Mouse (Mus musculus) embryonic facial prominence, embryonic 11.5 days (tissue): ENCODE results near the gene Col2a1. TPM values are rescaled to one million over a fixed set of nuclear protein-coding genes. Genes with fewer than 3 reads are reported as not detected.

Experiments
- ATAC-seq: fragments of 200-750 bp; cut with Nextera tagmentation; replicated peaks from 2 replicates; pipeline ENCODE4 v1.8.0; 2017; ENCODE audit warnings: low read depth; ENCODE audit not compliant: insufficient number of reproducible peaks, low FRiP score, low TSS enrichment
- DNase-seq: peaks from one replicate; pipeline ENCODE4 v3.0.0-alpha.2; 2015; ENCODE audit warnings: low spot score
- H3K27ac ChIP-seq: fragments of 300-500 bp; sonication (generic); replicated peaks from 2 replicates; pipeline ENCODE4 v1.5.1; 2014; ENCODE audit warnings: mild to moderate bottlenecking, low read depth, low read length, control low read depth
- H3K27me3 ChIP-seq: fragments of 300-500 bp; sonication (generic); 2 replicates; pipeline ENCODE4 v1.6.1; 2014; ENCODE audit warnings: mild to moderate bottlenecking, low read length, moderate library complexity, mixed read lengths; ENCODE audit not compliant: control insufficient read depth, insufficient read depth
- H3K36me3 ChIP-seq: fragments of 300-500 bp; sonication (generic); replicated peaks from 2 replicates; pipeline ENCODE4 v1.6.1; 2014; ENCODE audit warnings: low read depth, mild to moderate bottlenecking, low read length, moderate library complexity, mixed read lengths; ENCODE audit not compliant: control insufficient read depth, insufficient read depth
- H3K4me1 ChIP-seq: fragments of 300-500 bp; sonication (generic); 2 replicates; pipeline ENCODE4 v1.6.1; 2014; ENCODE audit warnings: low read length, mixed read lengths; ENCODE audit not compliant: control insufficient read depth, insufficient read depth
- H3K4me2 ChIP-seq: fragments of 300-500 bp; sonication (generic); 2 replicates; pipeline ENCODE4 v1.6.1; 2014; ENCODE audit warnings: low read depth, mild to moderate bottlenecking, control low read depth, low read length, moderate library complexity
- H3K4me3 ChIP-seq: fragments of 300-500 bp; sonication (generic); 2 replicates; pipeline ENCODE4 v1.5.1; 2014; ENCODE audit warnings: low read depth, low read length, control low read depth
- H3K9ac ChIP-seq: fragments of 300-500 bp; sonication (generic); replicated peaks from 2 replicates; pipeline ENCODE4 v1.6.1; 2014; ENCODE audit warnings: mild to moderate bottlenecking, control low read depth, low read length
- H3K9me3 ChIP-seq: fragments of 300-500 bp; sonication (generic); replicated peaks from 2 replicates; pipeline ENCODE4 v1.6.1; 2016; ENCODE audit warnings: mild to moderate bottlenecking, low read length, inconsistent platforms, mixed read lengths; ENCODE audit not compliant: control insufficient read depth
- WGBS: fragments of 180-500 bp; shearing (Covaris S2); extraction: QIAGEN DNeasy Blood & Tissue Kit; methylation state at CpG from one replicate; pipeline ENCODE4 v1.1.7; 2014; 5-methylcytosine and 5-hydroxymethylcytosine counted together
- polyA plus RNA-seq: library from polyadenylated mRNA; unstranded; fragments of >200 nt; fragmentation: Nextera tagmentation; extraction: Ambion mirVana; gene quantifications from 2 replicates; pipeline ENCODE4 v1.2.1, GENCODE M21; 2014

The Col2a1 gene
- polyA plus RNA-seq, 1 experiment from 2014 or later, result 161 TPM

- Histone ChIP-seq H3K9me3 (no peaks in the 10 kb centered on the region), H3K4me3 (no peak overlapping the region), H3K4me2 (no peak overlapping the region), H3K4me1 (no peaks in the 10 kb centered on the region), H3K27ac (0 out of 2 replicates have a peak overlapping the region, but pooled peaks have one; percentile 35), H3K27me3 (no peaks in the 10 kb centered on the region), H3K9ac (no peak overlapping the region), H3K36me3 (no peaks in the 10 kb centered on the region)
- no peak for ATAC-seq
- WGBS, result 9% methylated on average over 3 of the region's 3 CpGs
- no peak for DNase-seq
These were observed 30.7 kb upstream of the Col2a1 start for GRCm38 (mm10) chr15:98035076-98035755.

- WGBS, result 57% methylated on average over 9 of the region's 9 CpGs
- no peak overlapping the region for H3K4me2 ChIP-seq
- no peak overlapping the region for H3K9ac ChIP-seq
- H3K36me3 ChIP-seq, result no peaks in the 10 kb centered on the region
- no peak for DNase-seq
- ATAC-seq, result no peak; the same call in 1 of the 2 replicates
- H3K4me1 ChIP-seq, result no peaks in the 10 kb centered on the region
- no peaks in the 10 kb centered on the region for H3K9me3 ChIP-seq
- H3K27me3 ChIP-seq, result no peaks in the 10 kb centered on the region
- no peak overlapping the region for H3K4me3 ChIP-seq
- no peak overlapping the region; the same call in 1 of the 2 replicates for H3K27ac ChIP-seq
These were observed 28.8 kb upstream of the Col2a1 start for GRCm38 (mm10) chr15:98033233-98033748.

- Histone ChIP-seq H3K4me1 (peaks cover 11% of the 10 kb centered on the region; the same call in 1 of the 2 replicates), H3K9ac (no peak overlapping the region), H3K4me2 (no peak overlapping the region), H3K27ac (no peak overlapping the region), H3K9me3 (no peaks in the 10 kb centered on the region), H3K27me3 (no peaks in the 10 kb centered on the region), H3K4me3 (no peak overlapping the region), H3K36me3 (no peaks in the 10 kb centered on the region)
- ATAC-seq (no peak), DNase-seq (no peak)
- 64% methylated on average over 6 of the region's 6 CpGs for WGBS
These were observed 25.3 kb upstream of the Col2a1 start for GRCm38 (mm10) chr15:98029798-98030197.

DNA sequence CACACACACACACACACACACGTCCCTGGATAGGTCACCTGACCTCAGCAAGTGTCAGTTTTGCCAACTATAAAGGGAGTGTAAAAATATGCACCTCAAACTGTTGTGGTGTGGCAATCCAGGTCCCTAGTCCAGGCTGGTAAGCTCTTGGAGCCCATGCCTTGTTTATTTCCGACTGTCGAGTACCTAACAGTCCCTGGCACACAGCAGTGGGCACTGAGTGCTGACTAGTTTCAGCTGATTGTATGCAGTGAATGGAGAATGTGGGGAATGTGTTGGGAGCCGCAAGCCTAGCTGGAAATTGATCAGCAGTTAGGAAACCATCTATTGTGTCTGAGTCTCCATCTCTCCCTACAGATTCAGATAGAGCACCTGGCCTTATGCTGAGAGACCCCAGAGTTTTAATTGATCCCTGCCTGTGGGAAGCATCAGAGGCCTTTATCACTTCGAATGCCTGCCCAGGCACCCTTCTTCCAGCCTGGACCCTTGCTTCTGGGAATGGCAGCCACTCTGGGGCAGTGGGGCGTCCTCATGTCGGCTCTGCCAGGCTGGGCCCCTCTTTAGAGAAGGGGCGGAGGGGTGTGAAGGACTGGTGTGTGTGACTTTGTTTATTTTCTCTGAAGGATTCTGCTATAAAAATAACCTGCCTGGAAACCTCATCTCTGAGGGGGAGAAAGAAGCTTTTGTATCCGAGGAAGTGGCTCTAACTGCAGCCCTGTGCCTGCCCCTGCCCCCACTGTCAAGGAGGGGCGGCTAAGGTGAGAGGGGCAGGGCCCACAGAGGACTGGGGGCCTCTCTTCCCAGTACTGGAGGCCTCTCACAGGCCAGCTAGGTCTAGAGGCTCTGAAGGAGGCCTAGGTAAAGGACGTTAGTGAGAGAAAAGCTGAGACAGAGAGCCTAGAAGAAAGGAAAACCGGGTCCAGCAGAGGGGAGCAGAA, 22.7 kb upstream of the Col2a1 start:
- Histone ChIP-seq H3K4me3 (no peak overlapping the region), H3K9ac (peak overlapping the region; percentile 40), H3K4me1 (peaks cover 11% of the 10 kb centered on the region; the same call in 1 of the 2 replicates), H3K27me3 (no peaks in the 10 kb centered on the region), H3K4me2 (no peak overlapping the region), H3K36me3 (no peaks in the 10 kb centered on the region), H3K27ac (peak overlapping the region; percentile 71), H3K9me3 (no peaks in the 10 kb centered on the region)
- peak; percentile 47 for DNase-seq
- 21% methylated on average over 12 of the region's 12 CpGs for WGBS
- no peak for ATAC-seq

DNA sequence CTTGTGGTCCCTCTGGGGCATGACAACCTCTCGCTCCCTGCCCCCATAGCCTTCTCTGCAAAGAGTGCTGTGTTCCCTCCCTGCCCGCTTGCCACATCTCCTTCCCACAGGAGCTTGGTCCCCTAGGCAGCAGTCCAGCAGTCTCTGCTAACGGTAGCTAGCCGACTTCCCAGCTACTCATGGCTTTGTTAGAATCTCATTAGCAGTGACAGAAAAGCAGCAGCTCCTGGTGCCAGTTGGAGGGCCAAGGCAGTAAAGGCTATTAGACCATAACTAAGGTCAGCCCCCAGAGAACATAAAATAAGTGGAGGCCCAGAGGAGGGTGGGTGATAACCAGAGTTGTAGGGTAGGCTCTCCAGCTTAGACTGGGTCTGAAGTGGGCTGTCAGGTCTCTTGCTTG, 21.1 kb upstream of the Col2a1 start:
- no peak overlapping the region for H3K9ac ChIP-seq
- no peaks in the 10 kb centered on the region for H3K9me3 ChIP-seq
- H3K4me3 ChIP-seq, result no peak overlapping the region
- DNase-seq (no peak), ATAC-seq (no peak)
- H3K36me3 ChIP-seq, result no peaks in the 10 kb centered on the region
- WGBS, result 56% methylated on average over 4 of the region's 4 CpGs
- H3K4me1 ChIP-seq, result peaks cover 11% of the 10 kb centered on the region; the same call in 1 of the 2 replicates
- no peak overlapping the region for H3K27ac ChIP-seq
- H3K4me2 ChIP-seq, result no peak overlapping the region
- no peaks in the 10 kb centered on the region for H3K27me3 ChIP-seq

DNA sequence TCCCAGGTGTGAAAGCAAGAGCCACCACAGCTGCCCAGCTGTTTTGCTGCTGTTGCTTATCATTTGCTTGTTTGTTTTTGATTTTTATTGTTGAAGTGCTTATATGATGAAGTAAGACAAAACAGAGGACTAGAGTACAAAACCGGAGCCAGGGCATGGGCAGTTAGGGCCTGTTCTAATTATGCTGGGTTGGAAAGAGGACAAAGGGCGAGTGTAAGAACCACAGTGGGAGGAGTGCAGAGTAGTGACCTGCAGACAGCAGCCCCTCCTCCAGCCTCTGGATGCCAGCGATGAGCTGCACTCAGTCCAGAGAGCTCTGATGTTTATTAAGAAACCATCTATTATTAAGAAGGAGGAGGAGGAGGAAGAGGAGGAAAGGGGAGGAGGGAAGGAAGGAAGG, 18.6 kb upstream of the Col2a1 start:
- no peaks in the 10 kb centered on the region for H3K9me3 ChIP-seq
- peaks cover 10% of the 10 kb centered on the region; the same call in 1 of the 2 replicates for H3K4me1 ChIP-seq
- DNase-seq (no peak), ATAC-seq (no peak)
- no peak overlapping the region for H3K4me3 ChIP-seq
- no peak overlapping the region for H3K9ac ChIP-seq
- H3K27me3 ChIP-seq, result no peaks in the 10 kb centered on the region
- no peaks in the 10 kb centered on the region for H3K36me3 ChIP-seq
- H3K4me2 ChIP-seq, result no peak overlapping the region
- 21% methylated on average over 3 of the region's 3 CpGs for WGBS
- H3K27ac ChIP-seq, result no peak overlapping the region

DNA sequence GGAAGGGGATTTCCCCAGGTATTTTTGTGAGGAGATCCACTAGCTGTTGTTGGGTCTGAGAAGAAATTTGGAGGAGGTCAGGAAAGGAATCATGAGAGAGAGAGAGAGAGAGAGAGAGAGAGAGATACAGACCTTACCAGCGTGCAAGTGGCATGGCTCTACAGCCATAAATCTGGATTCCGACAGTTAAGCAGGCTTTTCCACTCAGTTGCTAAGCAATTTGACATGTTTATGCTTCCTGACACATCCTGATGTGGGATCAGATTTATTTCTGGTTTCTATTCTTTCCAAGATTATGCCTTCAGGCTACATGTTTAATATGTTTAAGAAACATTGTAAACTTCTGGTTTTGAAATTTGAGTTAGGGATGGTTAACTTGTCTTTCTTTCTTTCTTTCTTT, 17.4 kb upstream of the Col2a1 start:
- 52% methylated on average over 2 of the region's 2 CpGs for WGBS
- H3K4me1 ChIP-seq, result 0 out of 2 replicates have a peak, but pooled peaks cover under 1% of the 10 kb centered on the region

More for the DNA sequence above, 17.4 kb upstream of the Col2a1 start:
- no peaks in the 10 kb centered on the region for H3K27me3 ChIP-seq
- no peak overlapping the region for H3K9ac ChIP-seq
- no peak overlapping the region for H3K4me3 ChIP-seq
- H3K4me2 ChIP-seq, result no peak overlapping the region
- no peak overlapping the region for H3K27ac ChIP-seq
- DNase-seq (peak; percentile 50), ATAC-seq (no peak)
- H3K9me3 ChIP-seq, result no peaks in the 10 kb centered on the region
- H3K36me3 ChIP-seq, result no peaks in the 10 kb centered on the region
